Mouse (Mus musculus) heart, postnatal 0 days (tissue): ENCODE data around the gene Klf11. TPM values are rescaled to one million over a fixed set of nuclear protein-coding genes. Genes with fewer than 3 reads are reported as not detected.
A peak's percentile ranks its signal among the peaks of the same experiment; 100 is the strongest.

ENCODE experiments used
- ATAC-seq: fragments of 200-750 bp; cut with Nextera tagmentation; 2 replicates; pipeline ENCODE4 v1.8.0; 2017; ENCODE audit warnings: low read depth, moderate number of reproducible peaks, moderate library complexity; ENCODE audit not compliant: insufficient read depth
- DNase-seq: peaks from one replicate; pipeline ENCODE4 v3.0.0-alpha.2; 2016; ENCODE audit warnings: low spot score
- H3K27ac ChIP-seq: fragments of 300-500 bp; sonication (generic); 2 replicates; pipeline ENCODE4 v1.5.1; 2014; ENCODE audit warnings: low read depth, mild to moderate bottlenecking
- H3K27me3 ChIP-seq: fragments of 300-500 bp; sonication (generic); 2 replicates; pipeline ENCODE4 v1.6.1; 2014; ENCODE audit warnings: low read length, mixed read lengths; ENCODE audit not compliant: control insufficient read depth, insufficient read depth
- H3K36me3 ChIP-seq: fragments of 300-500 bp; sonication (generic); replicated peaks from 2 replicates; pipeline ENCODE4 v1.6.1; 2014; ENCODE audit warnings: low read length, mixed read lengths; ENCODE audit not compliant: control insufficient read depth, insufficient read depth
- H3K4me1 ChIP-seq: fragments of 300-500 bp; sonication (generic); 2 replicates; pipeline ENCODE4 v1.6.1; 2014; ENCODE audit warnings: antibody characterized with exemption; ENCODE audit not compliant: control insufficient read depth, insufficient read depth
- H3K4me2 ChIP-seq: fragments of 300-500 bp; sonication (generic); 2 replicates; pipeline ENCODE4 v1.6.1; 2014; ENCODE audit warnings: low read depth, mild to moderate bottlenecking, low read length, moderate library complexity
- H3K4me3 ChIP-seq: fragments of 300-500 bp; sonication (generic); 2 replicates; pipeline ENCODE4 v1.5.1; 2014; ENCODE audit warnings: low read depth, low read length
- H3K9ac ChIP-seq: fragments of 300-500 bp; sonication (generic); replicated peaks from 2 replicates; pipeline ENCODE4 v1.6.1; 2014; ENCODE audit warnings: low read depth, low read length, mixed read lengths
- H3K9me3 ChIP-seq: fragments of 300-500 bp; sonication (generic); replicated peaks from 2 replicates; pipeline ENCODE4 v1.6.1; 2016; ENCODE audit warnings: low read length; ENCODE audit not compliant: control insufficient read depth
- CTCF ChIP-seq: IDR thresholded peaks from 2 replicates; pipeline ENCODE4 v1.5.1; 2016; ENCODE audit warnings: antibody characterized with exemption, control low read depth, low read depth
- EP300 ChIP-seq: IDR thresholded peaks from 2 replicates; pipeline ENCODE4 v1.6.1; 2016; ENCODE audit warnings: antibody characterized with exemption, low read depth
- WGBS: fragments of 180-500 bp; shearing (Covaris S2); extraction: QIAGEN DNeasy Blood & Tissue Kit; methylation state at CpG from one replicate; pipeline ENCODE4 v1.1.7; 2014; 5-methylcytosine and 5-hydroxymethylcytosine counted together
- polyA plus RNA-seq: library from polyadenylated mRNA; unstranded; fragments of >200 nt; fragmentation: Nextera tagmentation; extraction: Ambion mirVana; gene quantifications from 2 replicates; pipeline ENCODE4 v1.2.1, GENCODE M21; 2015
- total RNA-seq: library from RNA; depleted of rRNA; stranded (reverse); fragments of >200 nt; gene quantifications from 2 replicates; pipeline ENCODE4 v1.2.3, GENCODE M21; 2014; ENCODE audit warnings: low replicate concordance

Gene Klf11
- total and polyA plus RNA-seq, 2 experiments from 2014 or later = 16.5 to 45.5 TPM

DNA sequence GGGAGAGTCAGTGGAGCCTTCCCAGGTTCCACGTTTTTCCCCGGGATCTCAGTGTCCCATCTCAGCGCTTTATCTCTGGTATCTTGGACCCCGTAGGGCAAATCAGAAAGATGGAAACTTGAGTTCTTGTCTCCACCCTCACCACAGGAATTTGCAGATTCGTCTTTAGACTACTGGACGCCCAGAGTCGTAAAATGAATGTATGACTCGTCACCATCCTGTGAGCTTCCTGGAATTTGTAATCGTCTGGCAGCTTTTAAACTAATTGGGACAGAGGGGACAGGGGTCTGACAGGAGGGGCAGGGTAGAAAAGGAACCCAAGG is 56.4 kb downstream of the Klf11 start:
- peak overlapping the region; percentile 88 for H3K4me2 ChIP-seq
- H3K9me3 ChIP-seq = no peaks in the 10 kb centered on the region
- H3K36me3 ChIP-seq = peaks cover 12% of the 10 kb centered on the region
- peak overlapping the region; percentile 49 for H3K27ac ChIP-seq
- no peaks in the 10 kb centered on the region for H3K27me3 ChIP-seq
- 2% methylated on average over 9 of the region's 9 CpGs for WGBS
- no peak for ATAC-seq
- peak overlapping the region; percentile 79 for H3K4me3 ChIP-seq
- peak overlapping the region; percentile 64; the same call in 1 of the 2 replicates for H3K9ac ChIP-seq
- DNase-seq = peak; percentile 34
- no peak for TF ChIP-seq CTCF
- no peak for TF ChIP-seq EP300
- H3K4me1 ChIP-seq = peaks cover 23% of the 10 kb centered on the region

- Histone ChIP-seq H3K9ac (peak within 1 kb of the TSS; percentile 64), H3K4me1 (peaks cover 21% of the 10 kb centered on the region), H3K4me2 (peak within 1 kb of the TSS; percentile 88), H3K4me3 (peak within 1 kb of the TSS; percentile 79), H3K27ac (peak within 1 kb of the TSS; percentile 69), H3K36me3 (peaks cover 12% of the 10 kb centered on the region), H3K27me3 (no peaks in the 10 kb centered on the region), H3K9me3 (no peaks in the 10 kb centered on the region)
- DNase-seq = peak; percentile 90
- peak; percentile 89 for ATAC-seq
- TF ChIP-seq CTCF (peak; percentile 69), EP300 (no peak)
- under 1% methylated on average over 79 of the region's 83 CpGs for whole genome bisulfite sequencing
Measured at GRCm38 (mm10) chr12:24707954-24708823, 57.1 kb downstream of the Klf11 start, which contains the start of gene Rrm2. Gene Rrm2 (plus strand): TSS chr12:24708241.

DNA sequence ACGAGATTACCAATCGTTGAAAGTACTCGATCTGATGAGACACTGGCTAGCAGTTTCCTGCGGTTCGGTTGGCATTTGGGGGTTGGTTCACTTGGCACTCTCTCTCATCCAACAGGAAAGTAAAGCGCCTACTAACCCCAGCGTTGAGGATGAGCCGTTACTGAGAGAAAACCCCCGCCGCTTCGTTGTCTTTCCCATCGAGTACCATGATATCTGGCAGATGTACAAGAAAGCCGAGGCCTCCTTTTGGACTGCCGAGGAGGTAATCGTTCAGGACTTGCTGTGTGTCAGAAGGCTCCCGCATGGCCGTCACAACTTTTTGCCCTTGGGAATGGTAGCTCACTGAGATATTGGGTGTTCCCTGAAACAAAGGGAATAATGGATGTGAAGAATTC is 57.7 kb downstream of the Klf11 start:
- Histone ChIP-seq H3K4me3 (peak overlapping the region; percentile 79), H3K4me1 (peaks cover 21% of the 10 kb centered on the region)
- 1% methylated on average over 17 of the region's 17 CpGs for WGBS

GRCm38 (mm10) chr12:24709409-24709808 is 58.3 kb downstream of the Klf11 start:
- 32% methylated on average over 6 of the region's 6 CpGs for WGBS
- no peaks in the 10 kb centered on the region for H3K27me3 ChIP-seq
- H3K4me3 ChIP-seq = peak overlapping the region; percentile 79
- H3K36me3 ChIP-seq = peaks cover 12% of the 10 kb centered on the region
- ATAC-seq (no peak), DNase-seq (no peak)
- TF ChIP-seq CTCF (no peak), EP300 (no peak)
- peak overlapping the region; percentile 88 for H3K4me2 ChIP-seq
- peaks cover 21% of the 10 kb centered on the region for H3K4me1 ChIP-seq
- H3K9ac ChIP-seq = peak overlapping the region; percentile 64; the same call in 1 of the 2 replicates
- peak overlapping the region; percentile 63 for H3K27ac ChIP-seq
- no peaks in the 10 kb centered on the region for H3K9me3 ChIP-seq

More for the DNA sequence above, 57.7 kb downstream of the Klf11 start:
- ATAC-seq = no peak
- H3K9me3 ChIP-seq = no peaks in the 10 kb centered on the region
- H3K36me3 ChIP-seq = peaks cover 12% of the 10 kb centered on the region
- no peak for DNase-seq
- H3K9ac ChIP-seq = peak overlapping the region; percentile 64; the same call in 1 of the 2 replicates
- no peaks in the 10 kb centered on the region for H3K27me3 ChIP-seq
- H3K4me2 ChIP-seq = peak overlapping the region; percentile 88
- H3K27ac ChIP-seq = peak overlapping the region; percentile 63
- TF ChIP-seq EP300 = no peak
- no peak for TF ChIP-seq CTCF

DNA sequence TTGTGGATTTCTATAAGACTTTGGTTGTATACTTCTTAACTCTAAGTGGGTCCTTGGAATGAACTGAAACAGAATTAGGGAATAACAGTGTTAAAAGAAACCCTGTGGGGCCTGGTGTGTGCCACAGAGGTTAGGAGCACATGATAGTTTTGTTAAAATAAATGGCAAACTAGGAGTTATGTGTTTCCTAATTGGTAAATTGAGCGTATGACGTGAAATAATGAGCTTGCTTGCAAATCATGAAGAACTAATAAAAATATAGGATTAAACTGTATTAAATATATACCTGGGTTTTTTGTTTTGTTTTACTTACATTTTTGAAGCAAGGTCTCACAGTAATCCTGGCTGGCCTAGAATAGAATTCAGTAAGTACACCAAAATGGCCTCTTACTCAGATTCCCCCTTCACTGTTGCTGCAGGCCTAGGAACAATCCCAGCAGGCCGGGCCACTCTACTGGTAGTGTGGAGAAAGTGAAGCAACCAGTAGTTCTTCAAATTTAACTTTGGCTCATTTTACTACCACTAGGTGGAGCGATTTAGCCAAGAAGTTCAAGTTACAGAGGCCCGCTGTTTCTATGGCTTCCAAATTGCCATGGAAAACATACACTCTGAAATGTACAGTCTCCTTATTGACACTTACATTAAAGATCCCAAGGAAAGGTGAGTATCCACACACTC is 58.9 kb downstream of the Klf11 start:
- TF ChIP-seq CTCF (peak; percentile 69), EP300 (no peak)
- peaks cover 21% of the 10 kb centered on the region for H3K4me1 ChIP-seq

More for the DNA sequence above, 58.9 kb downstream of the Klf11 start:
- Histone ChIP-seq H3K36me3 (peaks cover 12% of the 10 kb centered on the region), H3K9me3 (no peaks in the 10 kb centered on the region), H3K4me2 (peak overlapping the region; percentile 88), H3K27me3 (no peaks in the 10 kb centered on the region), H3K9ac (0 out of 2 replicates have a peak overlapping the region, but pooled peaks have one; percentile 64), H3K27ac (peak overlapping the region; percentile 71), H3K4me3 (peak overlapping the region; percentile 79)
- peak; percentile 92 for DNase-seq
- 31% methylated on average over 5 of the region's 5 CpGs for WGBS
- peak; percentile 29; the same call in 1 of the 2 replicates for ATAC-seq
